Mouse (Mus musculus) embryo, embryonic 11.5 days (tissue): ENCODE measurements around the gene Ints13.
A peak's percentile ranks its signal among the peaks of the same experiment; 100 is the strongest.
"Not testable (repeated sequence)": the region's sequence is repeated elsewhere in the genome, so short reads cannot be mapped to it uniquely, and the experiment has no call there.

Experiments
- DNase-seq: peaks from one replicate; pipeline ENCODE4 v3.0.0-alpha.2; 2012; ENCODE audit warnings: low read depth, low spot score

Gene Ints13

GRCm38 (mm10) chr6:146577310-146578109 lies at the start of gene Ints13:
Gene Ints13 (minus strand): TSS chr6:146577835.
- peak; percentile 98 for DNase-seq

DNA sequence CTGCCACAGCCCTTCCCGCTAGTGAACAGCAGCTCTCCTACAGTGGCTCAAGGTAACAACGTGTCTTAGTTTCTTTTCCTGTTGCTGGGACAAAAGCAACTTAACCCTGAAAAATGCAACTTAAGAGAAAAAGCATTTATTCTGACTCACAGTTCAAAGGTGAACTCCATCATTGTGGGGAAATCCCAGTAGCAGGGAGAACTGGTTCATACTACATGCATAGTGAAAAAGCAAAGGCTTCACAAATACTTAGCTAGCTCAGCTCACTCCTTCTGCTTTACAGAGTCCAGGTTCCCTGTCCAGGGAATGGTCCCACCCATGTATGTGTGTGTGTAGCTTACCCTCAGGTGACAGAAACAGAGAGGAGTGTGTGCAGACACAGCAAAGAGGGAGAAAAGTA lies 39.0 kb upstream of the Ints13 start:
- DNase-seq: no peak

- DNase-seq: no peak
Measured at GRCm38 (mm10) chr6:146615891-146616290, 38.3 kb upstream of the Ints13 start.

GRCm38 (mm10) chr6:146614541-146614940 lies 36.9 kb upstream of the Ints13 start:
- no peak for DNase-seq

- DNase-seq: no peak
Measured at GRCm38 (mm10) chr6:146613907-146614306, 36.3 kb upstream of the Ints13 start.

GRCm38 (mm10) chr6:146612736-146613135 lies 35.1 kb upstream of the Ints13 start:
- DNase-seq: no peak

- DNase-seq: no peak
Measured at GRCm38 (mm10) chr6:146611897-146612296, 34.3 kb upstream of the Ints13 start.

- DNase-seq: no peak
Measured at GRCm38 (mm10) chr6:146611385-146611784, 33.8 kb upstream of the Ints13 start.

GRCm38 (mm10) chr6:146603651-146604050 lies 26.0 kb upstream of the Ints13 start:
- no peak for DNase-seq

DNA sequence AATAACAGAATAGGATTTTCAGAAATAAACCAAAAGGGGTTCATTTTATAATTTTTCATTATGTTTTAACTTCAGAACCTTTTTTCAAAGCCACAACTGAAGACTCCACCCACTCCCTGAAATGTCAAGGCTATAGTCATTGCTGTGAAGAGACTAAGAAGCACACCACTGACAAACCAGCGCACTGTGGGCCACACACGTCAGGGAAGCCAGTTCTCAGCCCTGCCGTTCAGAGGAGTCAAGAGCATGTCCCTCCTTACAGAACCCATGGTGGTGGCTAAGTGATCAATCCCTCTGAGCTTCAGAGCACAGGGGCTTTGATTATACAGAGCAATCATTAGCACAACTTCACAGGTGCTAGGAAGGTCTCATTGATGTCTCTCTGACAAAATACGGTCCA lies 25.0 kb upstream of the Ints13 start:
- no peak for DNase-seq

DNA sequence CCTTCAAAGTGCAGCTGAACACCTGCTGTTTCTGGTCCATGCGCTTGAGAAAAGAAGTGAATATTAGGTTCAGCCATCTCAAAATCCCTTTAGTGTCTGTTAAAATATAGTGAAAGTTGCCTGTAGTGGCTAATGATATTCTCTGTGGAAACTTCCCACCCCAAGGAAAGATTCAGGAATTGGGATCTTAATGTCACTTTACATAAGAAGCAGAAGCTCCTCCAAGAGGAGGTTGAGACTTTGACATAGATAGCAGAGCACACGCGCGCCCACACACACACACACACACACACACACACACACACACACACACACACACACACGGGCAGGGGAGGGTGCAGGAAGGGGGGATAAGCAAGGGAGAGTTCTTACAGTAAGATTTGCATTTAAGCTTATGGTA lies 7.5 kb upstream of the Ints13 start:
- no peak for DNase-seq

GRCm38 (mm10) chr6:146583366-146584046 lies 5.9 kb upstream of the Ints13 start:
- DNase-seq: no peak

DNA sequence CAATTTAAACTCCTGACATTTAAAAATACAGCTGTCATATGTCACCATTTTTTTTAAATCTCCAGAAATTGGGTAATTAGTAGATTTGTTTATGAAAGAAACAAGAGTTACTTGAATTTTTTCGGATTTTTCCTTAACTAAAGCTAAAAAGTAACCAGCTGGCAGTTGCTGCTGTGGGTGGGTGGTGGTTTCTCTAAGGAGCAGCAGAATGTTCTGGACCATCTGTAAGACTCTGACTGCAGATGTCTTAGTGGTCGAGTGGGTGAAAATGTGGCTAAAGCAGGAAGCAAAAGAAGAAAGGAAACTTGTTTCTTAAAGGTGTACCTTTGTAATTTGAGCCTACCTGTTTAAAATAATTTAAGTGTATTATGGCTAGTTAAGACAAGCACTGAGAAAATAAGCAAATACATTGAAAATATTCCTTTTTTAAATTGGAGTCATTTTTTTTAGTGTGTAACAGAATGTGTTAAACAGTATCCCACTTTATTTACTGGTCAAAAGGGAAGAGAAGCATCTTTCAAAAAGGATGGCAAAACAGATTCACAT lies 2.8 kb upstream of the Ints13 start:
- no peak for DNase-seq

GRCm38 (mm10) chr6:146578586-146578985 lies 951 bp upstream of the Ints13 start:
- DNase-seq: no peak

- DNase-seq: no peak
Measured at GRCm38 (mm10) chr6:146578111-146578531, 486 bp upstream of the Ints13 start.

GRCm38 (mm10) chr6:146576903-146577302 lies 732 bp downstream of the Ints13 start, which contains the start of gene Fgfr1op2:
Gene Fgfr1op2 (plus strand): TSS chr6:146577203.
- DNase-seq: no peak

- DNase-seq: no peak
Measured at GRCm38 (mm10) chr6:146572073-146572472, 5.6 kb downstream of the Ints13 start.

DNA sequence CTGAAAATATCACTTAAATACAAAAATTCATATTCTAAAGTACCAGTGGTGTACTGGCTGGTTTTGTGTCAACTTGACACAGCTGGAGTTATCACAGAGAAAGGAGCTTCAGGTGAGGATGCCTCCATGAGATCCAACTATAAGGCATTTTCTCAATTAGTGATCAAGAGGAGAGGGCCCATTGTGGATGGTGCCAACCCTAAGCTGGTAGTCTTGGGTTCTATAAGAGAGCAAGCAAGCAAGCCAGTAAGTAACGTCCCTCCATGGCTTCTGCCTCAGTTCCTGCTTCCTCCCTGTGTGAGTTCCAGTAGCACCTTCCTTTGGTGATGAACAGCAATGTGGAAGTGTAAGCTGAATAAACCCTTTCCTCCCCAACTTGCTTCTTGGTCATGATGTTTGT lies 15.2 kb downstream of the Ints13 start:
- DNase-seq: not testable (repeated sequence)

- no peak for DNase-seq
Measured at GRCm38 (mm10) chr6:146551326-146551725, 26.3 kb downstream of the Ints13 start.

DNA sequence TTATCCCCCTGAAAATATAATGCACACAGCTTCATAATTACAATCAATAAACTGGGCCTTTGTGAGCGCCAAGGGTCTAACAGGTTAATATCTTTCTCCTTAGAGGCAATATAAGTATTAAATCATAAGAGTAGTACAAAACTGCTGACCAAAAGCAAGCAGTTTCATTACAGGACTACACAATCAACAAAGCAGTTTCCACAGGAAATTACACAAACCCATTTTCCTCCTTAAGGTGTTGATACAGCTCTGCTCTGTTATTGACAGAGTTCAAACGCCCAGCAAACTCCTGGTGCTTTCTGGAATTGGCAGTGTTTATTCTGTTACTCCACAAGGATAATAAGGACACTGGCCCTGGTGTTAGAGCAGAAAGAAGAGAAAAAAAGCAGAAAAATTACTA lies 27.2 kb downstream of the Ints13 start:
- no peak for DNase-seq

DNA sequence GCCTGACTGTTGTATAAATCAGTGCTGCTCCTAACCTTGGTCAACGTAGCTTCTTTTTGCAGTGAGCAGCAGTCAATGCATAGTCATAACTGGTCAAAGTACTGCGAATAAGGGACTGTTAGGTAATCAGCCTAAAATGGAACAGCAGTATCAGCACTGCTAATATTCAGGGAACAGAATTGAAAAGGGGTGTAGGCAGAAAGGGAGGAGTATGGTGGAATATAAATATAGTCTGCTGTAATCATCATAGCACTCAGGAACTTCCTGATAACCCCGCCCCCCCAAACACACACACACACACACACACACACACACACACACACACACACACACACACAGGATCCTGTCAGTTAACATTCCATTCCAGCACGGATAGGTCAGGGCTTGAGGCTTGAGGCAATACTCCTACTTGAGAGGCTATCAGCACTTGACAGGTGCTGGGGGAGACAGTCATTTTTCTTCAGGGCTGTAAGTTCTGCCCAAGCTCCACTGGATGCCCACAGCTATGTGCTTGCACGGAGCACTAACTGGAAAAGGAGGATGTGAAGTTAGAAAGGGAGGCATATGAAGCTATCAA lies 32.3 kb downstream of the Ints13 start:
- DNase-seq: no peak

- no peak for DNase-seq
Measured at GRCm38 (mm10) chr6:146544622-146545021, 33.0 kb downstream of the Ints13 start.
